Mouse (Mus musculus) liver, embryonic 14.5 days (tissue): ENCODE measurements around the gene Gm21962.

Experiments used
- CTCF ChIP-seq: IDR thresholded peaks from 2 replicates; pipeline ENCODE4 v1.5.1; 2016; ENCODE audit warnings: antibody characterized with exemption, low read depth, control low read depth
- EP300 ChIP-seq: IDR thresholded peaks from 2 replicates; pipeline ENCODE4 v1.6.1; 2016; ENCODE audit warnings: antibody characterized with exemption, low read depth

DNA sequence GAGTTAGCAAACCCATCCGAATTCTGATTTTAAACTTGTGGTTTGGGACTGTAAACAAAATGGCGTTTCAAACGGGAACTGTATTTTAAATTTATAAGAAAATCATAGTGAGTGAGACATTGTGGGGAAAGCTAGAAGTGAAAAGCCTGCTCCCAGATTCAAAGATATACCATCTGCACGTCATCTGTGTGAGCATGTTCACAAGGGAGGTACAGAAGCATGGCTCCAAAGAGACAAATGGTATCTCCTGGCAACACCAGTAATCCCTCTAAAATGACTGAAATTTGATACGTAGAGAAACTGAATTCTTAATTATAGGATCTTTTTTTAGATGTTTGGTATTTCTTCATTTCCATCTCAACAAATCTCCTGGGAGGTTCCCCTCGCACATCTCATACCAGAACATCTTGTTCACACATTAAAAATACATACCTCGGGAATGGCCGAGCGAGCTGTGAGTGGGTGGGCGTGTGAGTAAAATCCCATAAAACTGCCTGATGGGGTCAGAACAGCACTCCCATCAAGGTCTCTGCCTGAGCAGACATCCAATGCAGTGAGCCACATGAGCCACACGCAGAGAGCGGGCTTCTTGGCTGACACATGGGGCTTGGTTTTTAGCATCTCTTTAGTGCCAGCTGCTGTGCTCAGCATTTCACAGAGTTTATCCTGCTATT is 23.8 kb upstream of the Gm21962 start:
- TF ChIP-seq EP300 (no peak), CTCF (no peak)
